Mouse (Mus musculus) layer of hippocampus, adult 8-10 months (tissue): Measurements from ENCODE around the gene Gmnn. TPM values are rescaled to one million over a fixed set of nuclear protein-coding genes. Genes with fewer than 3 reads are reported as not detected.

Experiments used
- DNase-seq, 2 experiments: peaks; one replicate each; pipeline ENCODE4 v3.0.0; 2022; ENCODE audit warnings: low spot score in 2 of 2
- total RNA-seq, 4 experiments: library from RNA; stranded (reverse); gene quantifications; 2 replicates each; pipeline ENCODE4 v1.2.4; 2022

Gene Gmnn
- total RNA-seq, 4 experiments from 2014 or later, result 2.0 to 5.6 (median 3.0) TPM

GRCm38 (mm10) chr13:24709656-24710396 lies 51.9 kb downstream of the Gmnn start:
- no peak for DNase-seq

DNA sequence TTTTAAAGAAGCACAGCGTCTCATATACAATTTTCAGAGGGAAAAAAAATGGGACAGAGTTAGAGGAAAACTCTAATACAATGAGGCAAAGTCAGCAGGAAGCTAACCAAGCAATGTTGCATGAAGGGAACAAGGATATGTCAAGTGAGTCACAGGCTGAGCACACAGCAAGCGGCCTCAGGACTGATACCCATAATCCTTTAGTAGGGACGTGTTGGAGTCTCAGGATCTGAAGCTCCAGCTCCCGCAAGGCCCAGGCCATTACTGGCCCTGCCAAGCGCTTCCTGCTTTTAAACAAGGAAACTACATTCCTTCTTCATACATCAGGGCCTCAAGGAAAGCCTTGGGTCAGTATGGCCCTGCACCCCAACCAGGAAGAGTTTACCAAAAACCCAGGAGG lies 59.6 kb downstream of the Gmnn start:
- no peak for DNase-seq

Other genes with a start within 250 kb of the Gmnn start
- gene Ripor2, start 179.7 kb downstream of the Gmnn start, total RNA-seq, result 10 to 100 TPM; 69.2 to 92.1 (median 76.4) TPM
- gene Armh2, start 20.7 kb downstream of the Gmnn start, total RNA-seq, result not detected
- 100 to 1,000 TPM; 137 to 156 (median 148) TPM for gene BC005537, start 39.7 kb upstream of the Gmnn start, total RNA-seq
- 100 to 1,000 TPM in 2 of 4 experiments, 10 to 100 TPM in 2; 95.6 to 108 (median 98.4) TPM for gene Acot13, start 69.6 kb upstream of the Gmnn start, total RNA-seq
- gene Tdp2, start 69.8 kb upstream of the Gmnn start, total RNA-seq, result 10 to 100 TPM; 24.3 to 29.5 (median 25.4) TPM
- gene D130043K22Rik, start 83.2 kb upstream of the Gmnn start, total RNA-seq, result 10 to 100 TPM; 21.6 to 29.6 (median 26.5) TPM
- gene Aldh5a1, start 175.7 kb upstream of the Gmnn start, total RNA-seq, result 10 to 100 TPM; 59.8 to 71.7 (median 64.2) TPM
- gene Gpld1, start 181.2 kb upstream of the Gmnn start, total RNA-seq, result 10 to 100 TPM; 24.3 to 30.1 (median 27.6) TPM